Mouse (Mus musculus): ENCODE results near the gene Gm13420.
"Not testable (repeated sequence)": the region's sequence is repeated elsewhere in the genome, so short reads cannot be mapped to it uniquely, and the experiment has no call there.

The Gm13420 gene

DNA sequence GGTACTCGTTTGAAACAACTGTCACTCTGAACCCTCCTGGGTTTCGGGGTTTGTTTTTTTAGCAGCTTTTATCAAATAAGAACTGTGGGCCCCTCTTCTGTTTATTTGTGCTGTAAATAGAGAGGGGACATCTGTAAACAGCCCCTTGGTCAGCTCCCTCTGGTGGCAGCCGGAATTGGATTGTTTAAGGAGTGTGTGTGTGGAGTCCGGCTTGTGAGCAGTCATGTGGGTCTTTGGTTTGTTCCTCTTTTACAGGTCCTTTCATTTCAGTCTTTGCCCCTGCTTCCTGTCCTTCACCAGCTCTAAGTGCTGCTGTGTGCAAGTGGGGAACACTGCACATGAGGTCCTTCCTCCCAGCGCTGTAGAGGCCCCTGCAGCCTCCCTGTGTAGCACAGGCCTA lies 12.1 kb downstream of the Gm13420 start:
- in situ Hi-C loops (cut with MboI; ENCODE audit: low sequenced_read_pairs) = no loop called here

- in situ Hi-C loops (cut with MboI; ENCODE audit: low sequenced_read_pairs) = no loop called here
Observed at GRCm38 (mm10) chr2:29738799-29739198, 12.7 kb downstream of the Gm13420 start.

DNA sequence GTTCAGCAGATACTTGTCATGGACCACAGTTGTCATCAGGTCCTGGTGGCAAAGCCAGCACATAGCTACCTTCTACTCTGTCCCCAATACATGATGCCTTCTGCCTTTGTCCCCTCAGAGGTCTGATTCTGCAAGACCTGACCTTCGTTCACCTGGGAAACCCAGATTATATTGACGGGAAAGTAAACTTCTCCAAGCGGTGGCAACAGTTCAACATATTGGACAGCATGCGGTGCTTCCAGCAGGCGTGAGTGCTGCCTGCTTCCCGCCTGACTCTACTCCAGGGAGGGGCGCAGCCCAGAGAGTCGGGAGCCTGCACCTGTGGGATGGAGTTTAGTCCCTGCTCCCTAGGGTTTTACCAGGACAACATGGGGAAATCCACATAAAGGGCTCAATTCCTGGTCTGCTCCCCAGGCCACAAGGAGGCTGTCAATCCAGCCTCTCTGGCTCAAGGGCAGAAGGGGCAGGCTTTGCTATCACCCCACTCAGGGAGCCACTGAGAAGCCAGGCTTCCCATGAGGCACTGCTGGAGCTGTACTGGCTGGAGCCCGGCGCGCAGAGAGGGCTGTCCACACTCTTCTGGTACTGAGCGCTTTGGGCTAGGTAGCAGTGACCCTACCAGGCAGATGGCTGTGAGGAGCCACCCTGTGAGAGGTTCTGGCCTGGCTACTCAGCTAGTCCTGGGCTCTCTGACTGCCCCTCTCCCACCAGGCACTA lies 14.1 kb downstream of the Gm13420 start:
- in situ Hi-C loops (cut with MboI; ENCODE audit: low sequenced_read_pairs) = no loop called here

- in situ Hi-C loops (cut with MboI; ENCODE audit: low sequenced_read_pairs) = no loop called here
Observed at GRCm38 (mm10) chr2:29735708-29736107, 15.8 kb downstream of the Gm13420 start.

GRCm38 (mm10) chr2:29733348-29733747 lies 18.1 kb downstream of the Gm13420 start:
- in situ Hi-C loops (cut with MboI; ENCODE audit: low sequenced_read_pairs) = no loop called here

DNA sequence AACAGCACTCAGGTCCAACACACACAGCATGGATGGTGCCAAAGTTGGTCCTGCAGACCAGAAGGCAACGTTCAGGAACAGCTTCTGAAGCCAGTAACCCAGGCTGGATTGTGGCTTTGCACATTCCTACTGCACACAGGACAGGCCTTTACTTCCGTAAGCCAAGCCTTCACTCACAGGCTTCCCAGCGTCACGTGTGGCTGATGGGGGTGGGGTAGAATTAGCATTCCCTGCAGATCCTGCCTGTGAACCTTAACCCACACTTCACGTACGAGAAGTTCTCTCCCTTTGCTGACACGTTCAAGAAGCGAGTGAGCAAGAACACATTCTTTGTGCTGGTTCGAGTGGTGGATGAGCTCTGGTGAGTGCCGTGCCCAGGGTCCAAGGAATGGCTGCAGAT lies 18.9 kb downstream of the Gm13420 start:
- in situ Hi-C loops (cut with MboI; ENCODE audit: low sequenced_read_pairs) = no loop called here

GRCm38 (mm10) chr2:29731545-29731944 lies 19.9 kb downstream of the Gm13420 start:
- in situ Hi-C loops (cut with MboI; ENCODE audit: low sequenced_read_pairs) = no loop called here

- in situ Hi-C loops (cut with MboI; ENCODE audit: low sequenced_read_pairs) = no loop called here
Observed at GRCm38 (mm10) chr2:29729500-29729899, 22.0 kb downstream of the Gm13420 start.

DNA sequence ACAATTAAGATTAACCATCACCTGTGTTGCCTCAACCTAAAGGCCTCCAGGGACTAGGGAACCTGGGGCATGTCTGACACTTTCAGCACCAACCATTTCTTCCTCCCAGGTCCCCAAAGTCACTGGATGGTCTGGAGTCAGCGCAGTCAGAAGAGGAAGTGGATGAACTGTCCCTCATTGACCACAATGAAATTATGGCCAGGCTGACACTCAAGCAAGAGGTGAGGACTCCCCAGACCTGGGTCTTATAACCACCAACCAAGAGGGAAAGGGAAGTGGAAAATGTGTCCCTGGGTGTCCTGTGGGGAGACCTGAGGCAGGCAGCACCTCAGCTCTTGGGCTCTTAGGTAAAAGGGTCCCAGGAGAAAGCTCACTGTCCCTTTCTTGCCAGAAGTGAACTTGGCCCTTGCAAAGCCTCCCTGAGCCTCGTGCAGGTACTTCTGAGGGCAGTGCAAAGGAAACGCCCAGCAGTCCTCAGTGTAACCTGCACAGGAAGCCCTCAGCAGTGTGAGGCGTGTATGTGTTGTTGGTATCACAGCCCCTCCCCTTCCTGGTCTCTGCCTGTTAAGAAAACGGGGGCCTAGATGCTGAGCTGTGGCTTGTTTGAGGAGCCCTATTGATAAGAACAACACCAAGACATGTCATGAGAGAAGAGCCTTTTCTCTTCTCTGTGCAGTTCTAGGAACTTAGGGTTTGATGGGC lies 26.7 kb downstream of the Gm13420 start:
- in situ Hi-C loops (cut with MboI; ENCODE audit: low sequenced_read_pairs) = no loop called here

- in situ Hi-C loops (cut with MboI; ENCODE audit: low sequenced_read_pairs) = no loop called here
Observed at GRCm38 (mm10) chr2:29723132-29723531, 28.4 kb downstream of the Gm13420 start.

GRCm38 (mm10) chr2:29718581-29718980 lies 32.9 kb downstream of the Gm13420 start:
- in situ Hi-C loops (cut with MboI; ENCODE audit: low sequenced_read_pairs) = no loop called here

- in situ Hi-C loops (cut with MboI; ENCODE audit: low sequenced_read_pairs) = no loop called here
Observed at GRCm38 (mm10) chr2:29716691-29717090, 34.8 kb downstream of the Gm13420 start.

- in situ Hi-C loops (cut with MboI; ENCODE audit: low sequenced_read_pairs) = no loop called here
Observed at GRCm38 (mm10) chr2:29716143-29716542, 35.3 kb downstream of the Gm13420 start.

DNA sequence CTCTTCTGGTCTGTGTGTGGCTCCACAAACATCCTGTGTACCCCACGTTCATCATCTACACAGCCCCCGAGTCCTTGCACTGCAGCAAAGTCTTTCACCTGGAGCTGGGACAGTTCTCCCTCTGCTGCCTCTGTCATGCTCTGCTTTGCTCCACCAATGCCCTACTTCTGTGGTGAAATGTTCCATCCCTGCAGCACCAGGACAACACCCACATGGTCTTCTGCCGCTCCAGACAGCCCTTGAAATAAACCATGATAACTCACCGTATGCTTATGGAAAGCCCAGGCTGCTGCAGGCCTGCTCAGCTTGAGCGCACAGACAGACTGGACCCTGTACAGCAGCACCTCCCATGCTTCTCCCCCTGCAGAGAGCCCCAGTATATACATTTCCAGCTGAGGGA lies 37.4 kb downstream of the Gm13420 start:
- in situ Hi-C loops (cut with MboI; ENCODE audit: low sequenced_read_pairs) = no loop called here

- in situ Hi-C loops (cut with MboI; ENCODE audit: low sequenced_read_pairs) = no loop called here
Observed at GRCm38 (mm10) chr2:29713501-29713900, 38.0 kb downstream of the Gm13420 start.

- in situ Hi-C loops (cut with MboI; ENCODE audit: low sequenced_read_pairs) = no loop called here
Observed at GRCm38 (mm10) chr2:29711877-29712276, 39.6 kb downstream of the Gm13420 start.

- in situ Hi-C loops (cut with MboI; ENCODE audit: low sequenced_read_pairs) = no loop called here
Observed at GRCm38 (mm10) chr2:29711038-29711437, 40.4 kb downstream of the Gm13420 start.

GRCm38 (mm10) chr2:29708209-29708608 lies 43.3 kb downstream of the Gm13420 start:
- in situ Hi-C loops (cut with MboI; ENCODE audit: low sequenced_read_pairs) = not testable (repeated sequence)

GRCm38 (mm10) chr2:29707731-29708130 lies 43.8 kb downstream of the Gm13420 start:
- in situ Hi-C loops (cut with MboI; ENCODE audit: low sequenced_read_pairs) = no loop called here

DNA sequence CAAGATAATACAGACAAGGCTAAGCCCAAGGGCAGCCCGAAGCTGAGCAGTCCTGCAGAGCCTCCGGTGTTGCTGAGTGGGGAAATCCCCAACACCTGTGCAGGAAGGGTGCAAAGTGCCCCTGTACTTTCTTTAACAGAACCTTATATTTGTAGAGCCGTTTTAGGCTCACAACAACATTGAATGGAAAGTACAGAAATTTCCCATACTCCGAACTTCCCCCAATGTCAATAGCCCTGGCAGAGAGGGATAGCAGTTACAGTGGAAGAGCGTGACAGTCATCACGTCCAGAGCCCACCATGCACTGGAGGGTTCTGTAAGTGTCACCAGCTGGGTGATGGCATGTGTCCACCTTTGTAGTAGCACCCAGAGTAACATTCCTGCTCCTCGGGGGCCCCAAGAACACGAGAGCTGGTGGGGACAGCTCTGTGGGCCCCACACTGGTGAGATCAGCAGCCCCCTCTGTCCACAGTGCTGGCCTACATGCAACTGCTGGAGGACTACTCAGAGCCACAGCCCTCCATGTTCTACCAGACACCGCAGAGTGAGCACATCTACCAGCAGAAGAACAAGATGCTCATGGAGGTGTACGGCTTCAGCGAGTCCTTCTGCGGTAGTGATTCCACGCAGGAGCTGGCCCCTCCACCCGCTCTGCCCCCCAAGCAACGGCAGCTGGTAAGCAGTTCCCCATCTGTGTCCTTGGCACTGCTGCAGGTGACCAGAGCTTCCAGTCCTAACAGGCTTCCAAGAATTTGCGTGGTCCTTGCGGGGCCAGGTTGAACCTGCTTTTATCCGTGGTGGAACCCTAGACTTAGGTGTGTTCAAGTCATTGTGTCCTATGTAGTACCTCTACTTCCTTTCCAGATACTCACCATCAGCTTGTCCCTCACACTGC lies 44.5 kb downstream of the Gm13420 start:
- in situ Hi-C loops (cut with MboI; ENCODE audit: low sequenced_read_pairs) = no loop called here

- in situ Hi-C loops (cut with MboI; ENCODE audit: low sequenced_read_pairs) = no loop called here
Observed at GRCm38 (mm10) chr2:29705493-29705892, 46.0 kb downstream of the Gm13420 start.

Measured in CH12F3 (cell line).